Mouse (Mus musculus): ENCODE results near the gene Mxi1. TPM values are rescaled to one million over a fixed set of nuclear protein-coding genes. Genes with fewer than 3 reads are reported as not detected.

Mxi1 gene
- total and polyA plus RNA-seq, 3 experiments: 10.6 to 19.9 (median 18.9) TPM

DNA sequence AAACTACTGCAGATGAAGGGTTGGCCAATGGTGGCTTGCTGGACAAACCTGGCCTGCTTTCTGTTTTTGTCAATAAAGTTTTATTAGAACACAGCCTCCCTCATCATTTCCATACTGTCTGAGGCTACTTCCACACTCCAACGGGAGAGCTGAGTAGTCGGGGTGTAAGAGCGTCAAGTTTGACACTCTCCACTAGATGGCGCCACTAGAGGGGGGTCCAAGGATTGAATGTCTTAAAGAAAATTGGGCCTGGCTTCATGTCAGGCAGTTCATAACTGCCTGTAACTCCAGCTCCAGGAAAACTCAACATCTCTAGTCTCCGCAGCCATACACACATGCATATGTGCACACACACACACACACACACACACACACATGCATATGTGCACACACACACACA is 109.5 kb downstream of the Mxi1 start:
- H3K9me3 ChIP-seq (replicated peaks; ENCODE audit: low read length): no peaks in the 10 kb centered on the region
- DNase-seq (ENCODE audit: extremely low read depth): peak; percentile 94
- no peaks in the 10 kb centered on the region for H3K27me3 ChIP-seq (replicated peaks)
- no peak overlapping the region for H3K4me3 ChIP-seq (replicated peaks in 1 of 3; ENCODE audit: low read depth in 2 of 3, low read length in 2 of 3, poor library complexity in 1 of 3)
- no peaks in the 10 kb centered on the region for H3K36me3 ChIP-seq (replicated peaks in 1 of 2; ENCODE audit: control insufficient read depth in 1 of 2, insufficient read depth in 1 of 2, low read length in 1 of 2)
- no peaks in the 10 kb centered on the region for H3K79me2 ChIP-seq (replicated peaks; ENCODE audit: control insufficient read depth, extremely low read depth, insufficient read depth, poor library complexity, severe bottlenecking)
- no peak overlapping the region for H3K4me2 ChIP-seq (ENCODE audit: insufficient read depth, low read depth, poor library complexity, severe bottlenecking)
- in situ Hi-C loops (cut with MboI; ENCODE audit: low pct_ligation_motif_present, low pct_unique_long_range_greater_than_20kb, low sequenced_read_pairs): loop anchor here (10.0 kb wide), 1 partner anchor 115 kb away; no protein-coding TSS in a partner anchor
- no peak overlapping the region for H3K27ac ChIP-seq (ENCODE audit: insufficient read depth, low read depth)
- no peak overlapping the region for H3K9ac ChIP-seq (ENCODE audit: insufficient read depth, low read depth)
- peaks cover 11 to 49% of the 10 kb centered on the region in 2 experiments for H3K4me1 ChIP-seq (ENCODE audit: control insufficient read depth in 1 of 2, insufficient read depth in 2 of 2)
- dilution Hi-C loops (cut with MboI; ENCODE audit: extremely low pct_ligation_motif_present, extremely low pct_unique_long_range_greater_than_20kb, low sequenced_read_pairs): no loop called here
- TF ChIP-seq IRF4 (IDR thresholded peaks at IDR 0.05; ENCODE audit: low read depth, low read length): peak; percentile 52; the same call in 1 of the 2 replicates
- TF ChIP-seq MAFK (IDR thresholded peaks at IDR 0.05; ENCODE audit: insufficient replicate concordance, low read length): no peak
- TF ChIP-seq RAD21 (IDR thresholded peaks at IDR 0.05; ENCODE audit: low read depth, low read length): peak; percentile 87
- no peak for TF ChIP-seq TBP (conservative IDR thresholded peaks at IDR 0.05; ENCODE audit: low read depth, low read length)
- TF ChIP-seq MAZ (IDR thresholded peaks at IDR 0.05; ENCODE audit: low read depth, low read length): peak; percentile 67; the same call in 1 of the 2 replicates
- TF ChIP-seq MAX (IDR thresholded peaks at IDR 0.05; ENCODE audit: low read length): no peak
- peak; percentile 67 to 85 for TF ChIP-seq CTCF (conservative IDR thresholded peaks at IDR 0.05 in 1 of 2, IDR thresholded peaks at IDR 0.05 in 1 of 2; ENCODE audit: low read depth in 2 of 2, low read length in 2 of 2)
- no peak; the same call in 1 of the 2 replicates for TF ChIP-seq UBTF (IDR thresholded peaks at IDR 0.05; ENCODE audit: low read depth, low read length)
- peak; percentile 93 for TF ChIP-seq SMC3 (IDR thresholded peaks at IDR 0.05; ENCODE audit: low read depth, low read length)
- peak; percentile 52; the same call in 1 of the 2 replicates for TF ChIP-seq ZNF384 (IDR thresholded peaks at IDR 0.05; ENCODE audit: low read depth, low read length)
- no peak for TF ChIP-seq MEF2A (IDR thresholded peaks at IDR 0.05; ENCODE audit: borderline replicate concordance, low read depth, low read length)
- TF ChIP-seq RCOR1 (conservative IDR thresholded peaks at IDR 0.05; ENCODE audit: low read depth, low read length): no peak
- peak; percentile 56; the same call in 1 of the 2 replicates for TF ChIP-seq SIN3A (IDR thresholded peaks at IDR 0.05; ENCODE audit: low read length)
- no peak for TF ChIP-seq JUN (IDR thresholded peaks at IDR 0.05; ENCODE audit: insufficient read depth, low read depth, low read length)
- no peak for TF ChIP-seq ELF1 (IDR thresholded peaks at IDR 0.05; ENCODE audit: low read depth, low read length)
- peak; percentile 45; the same call in 1 of the 2 replicates for TF ChIP-seq HCFC1 (IDR thresholded peaks at IDR 0.05; ENCODE audit: low read depth, low read length)
- TF ChIP-seq MYC (IDR thresholded peaks at IDR 0.05; ENCODE audit: low read depth, low read length): 0 out of 2 replicates have a peak, but pooled peaks have one; percentile 29
- no peak for TF ChIP-seq JUND (conservative IDR thresholded peaks at IDR 0.05; ENCODE audit: low read depth, low read length)
- no peak for TF ChIP-seq CHD1 (IDR thresholded peaks at IDR 0.05; ENCODE audit: low read depth, low read length)
- TF ChIP-seq ZC3H11A (IDR thresholded peaks at IDR 0.05; ENCODE audit: low read depth, low read length): peak; percentile 81
- TF ChIP-seq E2F4 (IDR thresholded peaks at IDR 0.05; ENCODE audit: insufficient replicate concordance, low read depth, low read length): no peak
- TF ChIP-seq POLR2A (IDR thresholded peaks at IDR 0.05; ENCODE audit: low read depth, low read length): no peak; the same call in 1 of the 2 replicates
- TF ChIP-seq USF2 (conservative IDR thresholded peaks at IDR 0.05; ENCODE audit: low read depth, low read length): no peak

All from CH12.LX (cell line).